Mouse (Mus musculus): ENCODE measurements around the gene Abca6. TPM values are rescaled to one million over a fixed set of nuclear protein-coding genes. Genes with fewer than 3 reads are reported as not detected.

Gene Abca6
- polyA plus RNA-seq, 1 experiment, result not detected

DNA sequence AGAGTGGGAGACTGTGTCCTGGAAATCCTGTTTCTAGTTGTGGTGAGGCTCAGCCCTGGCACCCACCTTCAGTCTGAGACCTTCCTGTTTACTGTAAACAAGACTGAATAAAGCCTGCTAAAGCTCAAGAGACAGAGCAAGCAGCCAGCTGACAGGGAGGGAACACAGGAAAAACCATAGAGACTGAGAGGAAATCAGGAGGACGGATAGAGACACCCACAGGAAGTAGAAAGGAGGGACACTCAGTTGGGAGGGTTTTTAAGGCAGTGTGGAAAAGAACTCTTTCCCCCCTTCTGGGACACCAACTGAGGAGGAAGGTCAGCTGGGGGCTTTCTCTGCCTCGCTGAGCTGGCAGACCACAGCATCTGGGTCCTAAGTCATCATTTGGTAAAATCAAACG lies 23.2 kb upstream of the Abca6 start:
- 40% methylated on average over 3 of the region's 3 CpGs for WGBS
- H3K27ac ChIP-seq (ENCODE audit: control insufficient read depth, insufficient read depth, low read depth, low read length, poor library complexity), result no peak overlapping the region
- H3K4me1 ChIP-seq (ENCODE audit: control insufficient read depth, insufficient read depth, low read length), result no peaks in the 10 kb centered on the region
- TF ChIP-seq POLR2A (IDR thresholded peaks at IDR 0.05; ENCODE audit: borderline replicate concordance, control insufficient read depth, low read depth, low read length) (no peak), CTCF (IDR thresholded peaks at IDR 0.05; ENCODE audit: control insufficient read depth, insufficient read depth, low read length) (no peak)
- no peak overlapping the region for H3K4me3 ChIP-seq (replicated peaks; ENCODE audit: control insufficient read depth, low read depth, low read length)

DNA sequence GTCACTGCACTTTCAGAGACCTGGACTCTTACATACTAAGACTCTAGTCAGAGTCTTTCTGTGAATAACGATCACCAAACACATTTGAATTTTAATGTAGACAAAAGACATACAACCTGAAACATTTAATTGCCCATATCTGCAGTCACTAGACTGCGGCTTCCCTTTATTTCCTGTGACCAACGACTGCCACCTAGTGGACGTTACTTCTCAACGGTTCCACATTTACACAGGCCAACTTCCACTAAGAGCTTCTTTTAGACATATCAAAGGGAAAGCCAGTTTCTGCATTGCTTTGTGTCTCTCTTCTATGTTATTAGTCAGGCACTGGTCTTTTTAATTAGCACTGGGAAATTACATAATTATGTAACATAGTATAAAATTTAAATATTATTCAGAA lies 20.2 kb upstream of the Abca6 start:
- Histone ChIP-seq H3K27ac (ENCODE audit: control insufficient read depth, insufficient read depth, low read depth, low read length, poor library complexity) (no peak overlapping the region), H3K4me3 (replicated peaks; ENCODE audit: control insufficient read depth, low read depth, low read length) (no peak overlapping the region), H3K4me1 (ENCODE audit: control insufficient read depth, insufficient read depth, low read length) (no peaks in the 10 kb centered on the region)
- TF ChIP-seq CTCF (IDR thresholded peaks at IDR 0.05; ENCODE audit: control insufficient read depth, insufficient read depth, low read length) (peak; percentile 21; the same call in 1 of the 2 replicates), POLR2A (IDR thresholded peaks at IDR 0.05; ENCODE audit: borderline replicate concordance, control insufficient read depth, low read depth, low read length) (no peak)
- 3% methylated on average over 5 of the region's 5 CpGs for WGBS

DNA sequence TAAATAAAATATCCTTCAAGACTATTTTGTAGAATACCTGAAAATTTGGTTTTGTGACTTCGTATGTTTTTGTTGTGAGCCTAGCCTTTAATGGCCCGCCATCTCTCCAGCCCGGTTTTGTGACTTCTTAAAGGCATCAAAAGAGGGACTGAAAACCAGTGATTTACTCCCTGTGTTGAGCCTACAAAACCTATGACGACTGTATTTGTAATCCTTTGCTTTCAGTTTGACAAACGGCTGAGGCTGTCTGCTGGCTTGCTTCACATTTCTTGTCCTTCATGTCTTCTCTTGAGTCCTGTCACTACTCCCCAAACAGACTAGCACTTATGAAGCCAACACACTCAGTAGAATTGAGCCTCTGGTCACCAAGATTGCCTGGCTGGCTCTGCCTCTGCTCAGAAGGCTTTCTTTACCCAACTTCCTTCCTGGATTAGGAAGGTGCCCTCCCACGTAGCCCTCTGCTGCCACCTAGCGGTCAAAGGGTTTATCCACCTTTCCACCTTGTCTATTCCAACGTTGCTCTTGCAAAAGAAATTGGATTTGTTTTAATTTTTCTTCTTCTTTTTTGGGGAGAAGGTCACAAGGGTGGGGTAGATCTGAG lies 16.8 kb upstream of the Abca6 start:
- Histone ChIP-seq H3K27ac (ENCODE audit: control insufficient read depth, insufficient read depth, low read depth, low read length, poor library complexity) (no peak overlapping the region), H3K4me3 (replicated peaks; ENCODE audit: control insufficient read depth, low read depth, low read length) (no peak overlapping the region), H3K4me1 (ENCODE audit: control insufficient read depth, insufficient read depth, low read length) (no peaks in the 10 kb centered on the region)
- TF ChIP-seq CTCF (IDR thresholded peaks at IDR 0.05; ENCODE audit: control insufficient read depth, insufficient read depth, low read length) (peak; percentile 99), POLR2A (IDR thresholded peaks at IDR 0.05; ENCODE audit: borderline replicate concordance, control insufficient read depth, low read depth, low read length) (no peak)
- WGBS, result 25% methylated on average over 8 of the region's 8 CpGs

DNA sequence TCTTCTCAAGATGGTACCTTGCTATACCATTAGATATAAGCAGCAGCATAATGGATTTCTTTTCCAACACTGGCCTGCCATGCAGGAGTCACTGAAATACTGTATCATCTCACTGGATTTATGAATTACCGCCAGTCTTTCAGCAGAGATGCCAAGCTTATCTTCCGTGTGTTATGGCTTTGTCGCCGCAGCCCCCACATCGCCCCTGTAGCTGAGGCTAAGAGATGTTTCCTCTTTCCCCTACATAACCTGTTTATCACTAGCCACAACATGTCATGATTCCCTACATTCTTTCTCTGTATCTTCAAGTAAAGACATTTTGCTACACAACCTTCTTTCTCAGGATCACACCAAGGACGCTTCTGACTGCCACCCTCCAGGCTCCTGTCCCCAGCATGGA lies 15.7 kb upstream of the Abca6 start:
- TF ChIP-seq CTCF (IDR thresholded peaks at IDR 0.05; ENCODE audit: control insufficient read depth, insufficient read depth, low read length), result no peak
- Histone ChIP-seq H3K27ac (ENCODE audit: control insufficient read depth, insufficient read depth, low read depth, low read length, poor library complexity) (no peak overlapping the region), H3K4me1 (ENCODE audit: control insufficient read depth, insufficient read depth, low read length) (no peaks in the 10 kb centered on the region), H3K4me3 (replicated peaks; ENCODE audit: control insufficient read depth, low read depth, low read length) (no peak overlapping the region)
- 57% methylated on average over 6 of the region's 6 CpGs for WGBS

DNA sequence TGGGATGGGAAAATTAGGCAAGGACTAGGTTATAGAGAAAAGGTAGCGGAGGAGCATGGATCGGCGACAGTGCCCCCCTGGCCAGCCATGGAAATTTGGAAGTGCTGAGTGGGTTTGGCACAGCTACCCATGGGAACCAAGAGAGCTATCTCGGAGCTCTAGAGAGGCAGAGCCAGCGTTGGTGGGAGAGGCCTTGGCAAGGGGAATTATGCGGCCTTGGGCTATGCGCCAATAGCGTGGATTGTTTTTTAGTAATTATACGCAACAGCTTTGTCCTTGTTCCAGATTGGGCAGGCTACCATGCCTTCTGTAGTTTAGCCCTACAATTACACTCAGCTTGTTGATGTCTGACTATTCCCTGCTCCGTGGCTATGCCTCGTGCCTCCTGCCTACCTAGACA lies 15.2 kb upstream of the Abca6 start:
- H3K27ac ChIP-seq (ENCODE audit: control insufficient read depth, insufficient read depth, low read depth, low read length, poor library complexity), result no peak overlapping the region
- TF ChIP-seq CTCF (IDR thresholded peaks at IDR 0.05; ENCODE audit: control insufficient read depth, insufficient read depth, low read length) (no peak), POLR2A (IDR thresholded peaks at IDR 0.05; ENCODE audit: borderline replicate concordance, control insufficient read depth, low read depth, low read length) (no peak)
- 90% methylated on average over 11 of the region's 11 CpGs for WGBS
- no peaks in the 10 kb centered on the region for H3K4me1 ChIP-seq (ENCODE audit: control insufficient read depth, insufficient read depth, low read length)
- H3K4me3 ChIP-seq (replicated peaks; ENCODE audit: control insufficient read depth, low read depth, low read length), result no peak overlapping the region

DNA sequence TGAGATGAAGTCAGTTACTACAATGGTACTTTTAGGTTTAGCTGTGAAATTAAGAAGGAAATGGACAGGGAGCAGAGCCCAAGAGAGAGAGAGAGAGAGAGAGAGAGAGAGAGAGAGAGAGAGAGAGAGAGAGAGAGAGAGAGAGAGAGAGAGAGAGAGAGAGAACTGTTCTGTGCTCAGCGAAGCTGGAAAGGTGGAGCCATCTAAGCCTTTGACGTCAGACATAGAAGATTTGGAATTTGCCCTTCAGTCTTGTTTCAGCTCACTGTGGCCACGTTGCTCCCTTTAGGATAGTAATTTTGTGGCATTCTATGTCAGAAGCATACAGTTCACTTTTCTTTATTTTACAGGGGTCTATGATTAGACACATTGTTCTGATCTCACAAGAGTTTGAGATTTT lies 10.3 kb upstream of the Abca6 start:
- no peak overlapping the region for H3K4me3 ChIP-seq (replicated peaks; ENCODE audit: control insufficient read depth, low read depth, low read length)
- no peaks in the 10 kb centered on the region for H3K4me1 ChIP-seq (ENCODE audit: control insufficient read depth, insufficient read depth, low read length)
- 81% methylated on average over 3 of the region's 3 CpGs for WGBS
- no peak overlapping the region for H3K27ac ChIP-seq (ENCODE audit: control insufficient read depth, insufficient read depth, low read depth, low read length, poor library complexity)
- TF ChIP-seq POLR2A (IDR thresholded peaks at IDR 0.05; ENCODE audit: borderline replicate concordance, control insufficient read depth, low read depth, low read length), result no peak
- no peak for TF ChIP-seq CTCF (IDR thresholded peaks at IDR 0.05; ENCODE audit: control insufficient read depth, insufficient read depth, low read length)

DNA sequence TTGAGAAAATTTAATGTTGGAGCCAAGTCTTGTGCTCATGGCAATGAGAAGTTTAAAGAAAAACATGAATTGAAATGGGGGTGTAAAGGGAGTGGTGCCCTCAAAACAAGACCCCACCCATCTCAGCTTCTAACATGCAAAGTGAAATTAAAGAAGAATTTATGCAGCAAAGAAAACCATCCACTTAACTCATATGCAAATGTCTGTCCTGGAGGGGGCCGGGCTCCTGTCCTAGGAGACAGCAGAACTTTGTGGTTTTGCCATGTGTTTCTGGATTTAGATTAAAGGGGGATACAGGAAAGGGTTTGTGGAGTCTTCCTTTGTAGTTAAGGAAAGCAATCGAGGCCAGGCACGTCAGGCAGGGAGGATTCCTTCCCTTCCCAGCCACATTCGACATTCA lies 6.3 kb upstream of the Abca6 start:
- H3K4me3 ChIP-seq (replicated peaks; ENCODE audit: control insufficient read depth, low read depth, low read length), result no peak overlapping the region
- no peak overlapping the region for H3K27ac ChIP-seq (ENCODE audit: control insufficient read depth, insufficient read depth, low read depth, low read length, poor library complexity)
- WGBS, result 51% methylated on average over 4 of the region's 4 CpGs
- TF ChIP-seq CTCF (IDR thresholded peaks at IDR 0.05; ENCODE audit: control insufficient read depth, insufficient read depth, low read length), result no peak
- TF ChIP-seq POLR2A (IDR thresholded peaks at IDR 0.05; ENCODE audit: borderline replicate concordance, control insufficient read depth, low read depth, low read length), result no peak
- no peaks in the 10 kb centered on the region for H3K4me1 ChIP-seq (ENCODE audit: control insufficient read depth, insufficient read depth, low read length)

DNA sequence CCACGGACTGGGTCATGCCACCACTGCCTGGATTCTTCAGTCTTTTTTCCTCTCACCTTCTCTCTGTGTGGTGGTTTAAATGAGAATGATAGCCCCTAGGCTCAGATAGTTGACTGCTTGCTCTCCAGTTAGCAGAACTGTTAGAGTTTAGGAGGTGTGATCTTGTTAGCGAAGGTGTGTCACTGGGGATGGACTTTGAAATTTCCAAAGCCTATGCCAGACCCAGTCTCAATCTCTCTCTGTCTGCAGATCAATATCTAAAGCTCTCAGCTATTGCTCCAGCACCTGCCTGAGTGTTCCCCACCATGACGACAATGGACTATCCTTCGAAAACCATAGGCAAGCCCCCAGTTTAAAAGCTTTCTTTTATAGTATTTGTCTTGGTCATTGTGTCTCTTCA lies 5.5 kb upstream of the Abca6 start:
- no peak for TF ChIP-seq POLR2A (IDR thresholded peaks at IDR 0.05; ENCODE audit: borderline replicate concordance, control insufficient read depth, low read depth, low read length)
- no peak for TF ChIP-seq CTCF (IDR thresholded peaks at IDR 0.05; ENCODE audit: control insufficient read depth, insufficient read depth, low read length)
- WGBS, result 89% methylated on average over 4 of the region's 4 CpGs
- no peak overlapping the region for H3K4me3 ChIP-seq (replicated peaks; ENCODE audit: control insufficient read depth, low read depth, low read length)
- H3K27ac ChIP-seq (ENCODE audit: control insufficient read depth, insufficient read depth, low read depth, low read length, poor library complexity), result no peak overlapping the region
- no peaks in the 10 kb centered on the region for H3K4me1 ChIP-seq (ENCODE audit: control insufficient read depth, insufficient read depth, low read length)

DNA sequence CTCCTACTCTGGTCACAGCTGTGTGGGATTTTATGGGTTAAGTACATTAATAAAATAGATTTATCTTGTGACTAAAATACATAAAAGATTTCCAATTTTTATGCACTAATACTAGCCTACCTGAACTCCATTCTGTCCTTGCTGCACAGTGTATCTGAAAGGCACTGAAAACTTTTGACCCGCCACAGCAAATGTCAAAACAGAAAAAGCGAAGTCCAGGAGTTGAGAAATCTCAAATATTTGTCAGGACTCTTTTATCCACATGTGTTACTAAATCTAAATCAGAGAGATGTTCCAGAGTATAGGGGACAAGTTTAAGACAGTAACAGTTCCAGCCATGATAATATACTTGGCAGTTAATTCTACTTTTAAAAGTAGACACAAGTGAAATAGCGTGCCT lies 680 bp upstream of the Abca6 start:
- Histone ChIP-seq H3K27ac (ENCODE audit: control insufficient read depth, insufficient read depth, low read depth, low read length, poor library complexity) (no peak overlapping the region), H3K4me1 (ENCODE audit: control insufficient read depth, insufficient read depth, low read length) (no peaks in the 10 kb centered on the region; the same call in 1 of the 2 replicates), H3K4me3 (replicated peaks; ENCODE audit: control insufficient read depth, low read depth, low read length) (no peak overlapping the region)
- WGBS, result 65% methylated on average over 3 of the region's 3 CpGs
- TF ChIP-seq POLR2A (IDR thresholded peaks at IDR 0.05; ENCODE audit: borderline replicate concordance, control insufficient read depth, low read depth, low read length), result no peak
- no peak for TF ChIP-seq CTCF (IDR thresholded peaks at IDR 0.05; ENCODE audit: control insufficient read depth, insufficient read depth, low read length)

Data from bone marrow, adult 2 months (tissue).